Mouse (Mus musculus): ENCODE measurements around the gene Tctex1d4. TPM values are rescaled to one million over a fixed set of nuclear protein-coding genes. Genes with fewer than 3 reads are reported as not detected.

The Tctex1d4 gene
- polyA plus RNA-seq, 1 experiment from 2014 or later = not detected

DNA sequence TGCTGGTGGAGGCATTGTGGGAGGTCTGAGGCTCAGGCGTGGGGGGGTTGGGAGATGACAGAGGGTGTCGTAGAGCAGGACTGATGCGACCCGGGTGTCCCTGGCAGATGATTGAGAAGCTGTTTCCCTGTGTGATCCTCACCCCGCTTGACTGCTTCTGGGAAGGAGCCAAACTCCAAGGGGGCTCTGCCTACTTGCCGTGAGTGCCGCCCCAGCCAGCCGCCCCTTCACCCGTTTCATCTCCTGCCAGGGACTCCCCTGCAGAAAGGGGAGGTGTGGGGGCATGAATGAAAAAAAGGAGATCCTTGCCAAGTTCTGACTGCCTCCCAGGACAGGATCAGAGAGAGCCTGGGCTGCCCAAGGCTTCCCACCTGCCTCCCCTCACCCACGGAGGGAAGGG lies 21.5 kb upstream of the Tctex1d4 start:
- Histone ChIP-seq H3K27ac (no peak overlapping the region), H3K36me3 (peaks cover 30% of the 10 kb centered on the region), H3K27me3 (ENCODE audit: insufficient read depth, poor library complexity, severe bottlenecking) (no peaks in the 10 kb centered on the region), H3K4me1 (peaks cover 16% of the 10 kb centered on the region; the same call in 1 of the 2 replicates), H3K4me3 (no peak overlapping the region), H3K9me3 (no peaks in the 10 kb centered on the region)
- DNase-seq (ENCODE audit: low spot score) = no peak
- WGBS = 68% methylated on average over 10 of the region's 10 CpGs

- Histone ChIP-seq H3K9me3 (no peaks in the 10 kb centered on the region), H3K27ac (no peak overlapping the region), H3K4me3 (no peak overlapping the region), H3K27me3 (ENCODE audit: insufficient read depth, poor library complexity, severe bottlenecking) (no peaks in the 10 kb centered on the region), H3K4me1 (peaks cover 16% of the 10 kb centered on the region; the same call in 1 of the 2 replicates), H3K36me3 (peaks cover 47% of the 10 kb centered on the region)
- WGBS = 88% methylated on average over 18 of the region's 18 CpGs
- no peak for DNase-seq (ENCODE audit: low spot score)
Measured at GRCm38 (mm10) chr4:117107813-117108523, 18.6 kb upstream of the Tctex1d4 start.

DNA sequence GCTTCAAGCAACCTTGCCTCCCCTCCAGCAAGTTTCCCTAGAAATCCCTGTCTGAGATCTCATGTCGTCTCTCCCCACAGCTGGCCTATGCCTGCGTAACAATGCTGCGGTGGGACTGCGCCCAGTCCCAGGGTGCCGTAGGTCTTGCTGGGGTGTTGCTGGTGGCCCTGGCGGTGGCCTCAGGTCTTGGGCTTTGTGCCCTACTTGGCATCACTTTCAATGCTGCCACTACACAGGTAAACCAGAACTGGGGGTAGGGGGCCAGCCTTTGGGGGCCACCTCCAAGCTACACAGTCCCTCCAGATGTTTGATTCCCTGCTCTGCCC lies 18.1 kb upstream of the Tctex1d4 start:
- peaks cover 46% of the 10 kb centered on the region for H3K36me3 ChIP-seq
- no peaks in the 10 kb centered on the region for H3K9me3 ChIP-seq
- 91% methylated on average over 6 of the region's 6 CpGs for WGBS
- peaks cover 16% of the 10 kb centered on the region; the same call in 1 of the 2 replicates for H3K4me1 ChIP-seq
- no peak overlapping the region for H3K27ac ChIP-seq
- H3K4me3 ChIP-seq = no peak overlapping the region
- no peaks in the 10 kb centered on the region for H3K27me3 ChIP-seq (ENCODE audit: insufficient read depth, poor library complexity, severe bottlenecking)
- no peak for DNase-seq (ENCODE audit: low spot score)

DNA sequence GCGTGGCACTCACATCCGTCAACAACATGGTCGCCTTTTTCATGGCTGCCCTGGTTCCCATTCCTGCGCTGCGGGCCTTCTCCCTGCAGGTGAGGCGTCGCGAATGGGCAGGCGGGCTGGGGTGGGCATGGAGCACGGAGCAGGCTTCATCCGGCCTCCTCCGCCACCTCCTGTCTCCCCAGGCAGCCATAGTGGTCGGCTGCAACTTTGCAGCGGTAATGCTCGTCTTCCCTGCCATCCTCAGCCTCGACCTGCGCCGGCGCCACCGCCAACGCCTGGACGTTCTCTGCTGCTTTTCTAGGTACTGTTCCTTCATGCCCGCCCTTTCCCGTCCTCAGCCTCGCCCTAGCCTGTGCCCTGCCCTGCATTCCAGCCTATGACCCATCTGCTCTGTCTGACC lies 17.3 kb upstream of the Tctex1d4 start:
- no peak for DNase-seq (ENCODE audit: low spot score)
- H3K36me3 ChIP-seq = peaks cover 51% of the 10 kb centered on the region
- WGBS = 90% methylated on average over 25 of the region's 25 CpGs
- no peak overlapping the region for H3K4me3 ChIP-seq
- peaks cover 9% of the 10 kb centered on the region; the same call in 1 of the 2 replicates for H3K4me1 ChIP-seq
- H3K27ac ChIP-seq = no peak overlapping the region
- H3K27me3 ChIP-seq (ENCODE audit: insufficient read depth, poor library complexity, severe bottlenecking) = no peaks in the 10 kb centered on the region
- H3K9me3 ChIP-seq = no peaks in the 10 kb centered on the region

- H3K36me3 ChIP-seq = peaks cover 57% of the 10 kb centered on the region
- WGBS = 84% methylated on average over 13 of the region's 13 CpGs
Measured at GRCm38 (mm10) chr4:117110249-117110648, 16.3 kb upstream of the Tctex1d4 start.

DNA sequence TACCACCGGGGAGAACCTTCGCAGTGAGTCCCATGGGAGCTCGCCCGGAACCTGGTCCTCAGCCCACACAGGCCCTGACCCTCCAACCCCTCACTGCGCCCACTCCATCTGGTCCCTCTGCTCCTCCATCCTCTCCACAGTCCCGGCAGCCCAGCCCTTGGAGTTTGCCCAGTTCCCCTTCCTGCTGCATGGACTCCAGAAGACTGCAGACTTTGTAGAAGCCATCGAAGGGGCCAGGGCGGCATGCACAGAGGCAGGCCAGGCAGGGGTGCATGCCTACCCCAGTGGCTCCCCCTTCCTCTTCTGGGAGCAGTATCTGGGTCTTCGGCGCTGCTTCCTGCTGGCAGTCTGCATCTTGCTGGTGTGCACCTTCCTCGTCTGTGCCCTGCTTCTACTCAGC lies 15.6 kb upstream of the Tctex1d4 start:
- H3K4me3 ChIP-seq = no peak overlapping the region
- H3K27ac ChIP-seq = no peak overlapping the region
- DNase-seq (ENCODE audit: low spot score) = no peak
- peaks cover 62% of the 10 kb centered on the region for H3K36me3 ChIP-seq
- 87% methylated on average over 11 of the region's 11 CpGs for WGBS
- H3K9me3 ChIP-seq = no peaks in the 10 kb centered on the region
- no peaks in the 10 kb centered on the region; the same call in 1 of the 2 replicates for H3K4me1 ChIP-seq
- no peaks in the 10 kb centered on the region for H3K27me3 ChIP-seq (ENCODE audit: insufficient read depth, poor library complexity, severe bottlenecking)

More at GRCm38 (mm10) chr4:117110249-117110648, 16.3 kb upstream of the Tctex1d4 start:
- DNase-seq (ENCODE audit: low spot score) = no peak
- H3K4me3 ChIP-seq = no peak overlapping the region
- peaks cover 6% of the 10 kb centered on the region; the same call in 1 of the 2 replicates for H3K4me1 ChIP-seq
- H3K27ac ChIP-seq = no peak overlapping the region
- no peaks in the 10 kb centered on the region for H3K27me3 ChIP-seq (ENCODE audit: insufficient read depth, poor library complexity, severe bottlenecking)
- no peaks in the 10 kb centered on the region for H3K9me3 ChIP-seq

DNA sequence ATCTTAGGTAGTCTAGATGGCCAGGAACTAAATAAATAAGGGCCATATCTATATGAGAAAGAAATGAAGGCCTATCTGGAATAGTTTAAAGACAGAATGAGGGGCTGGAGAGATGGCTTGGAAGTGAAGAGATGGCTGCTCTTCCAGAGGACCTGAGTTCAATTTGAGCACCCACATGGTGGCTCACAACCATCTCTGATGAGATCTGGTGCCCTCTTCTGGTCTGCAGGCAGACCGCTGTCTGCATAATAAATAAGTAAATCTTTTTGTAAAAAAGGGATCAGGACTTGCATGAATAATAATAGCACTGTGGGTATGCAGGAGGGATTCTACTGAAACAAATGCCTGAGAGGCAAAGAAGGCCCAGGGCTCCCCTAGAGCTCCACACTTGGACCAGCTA lies 13.4 kb upstream of the Tctex1d4 start:
- no peak for DNase-seq (ENCODE audit: low spot score)
- H3K4me1 ChIP-seq = no peaks in the 10 kb centered on the region
- H3K9me3 ChIP-seq = no peaks in the 10 kb centered on the region
- no peak overlapping the region for H3K4me3 ChIP-seq
- H3K27me3 ChIP-seq (ENCODE audit: insufficient read depth, poor library complexity, severe bottlenecking) = no peaks in the 10 kb centered on the region
- H3K27ac ChIP-seq = no peak overlapping the region
- H3K36me3 ChIP-seq = peaks cover 55% of the 10 kb centered on the region
- WGBS = 92% methylated on average over 1 of the region's 1 CpGs

GRCm38 (mm10) chr4:117115592-117115991 lies 11.0 kb upstream of the Tctex1d4 start:
- peaks cover 35% of the 10 kb centered on the region for H3K36me3 ChIP-seq
- H3K9me3 ChIP-seq = no peaks in the 10 kb centered on the region
- no peaks in the 10 kb centered on the region for H3K27me3 ChIP-seq (ENCODE audit: insufficient read depth, poor library complexity, severe bottlenecking)
- H3K4me3 ChIP-seq = no peak overlapping the region
- H3K4me1 ChIP-seq = no peaks in the 10 kb centered on the region
- no peak for DNase-seq (ENCODE audit: low spot score)
- no peak overlapping the region for H3K27ac ChIP-seq
- WGBS = 84% methylated on average over 5 of the region's 5 CpGs

DNA sequence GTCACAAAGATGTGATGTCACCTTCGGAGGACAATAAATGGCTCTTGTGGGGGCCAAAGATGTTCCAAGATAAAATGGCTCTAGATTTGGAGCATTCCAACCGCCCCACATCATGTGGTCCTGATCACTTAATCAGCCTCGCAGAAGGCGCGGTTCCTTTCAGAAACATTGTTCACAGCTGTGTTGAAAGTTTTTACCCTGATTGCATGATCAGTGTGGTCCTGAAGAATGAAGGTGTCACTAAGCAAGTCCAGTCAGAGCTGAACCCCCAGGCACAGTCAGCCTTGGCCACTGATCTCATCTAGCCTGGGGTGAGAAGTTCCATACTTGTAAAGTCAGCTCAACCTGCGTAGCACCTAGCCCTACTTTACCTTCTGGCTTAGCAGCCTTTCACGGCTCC lies 8.7 kb upstream of the Tctex1d4 start:
- DNase-seq (ENCODE audit: low spot score) = no peak
- Histone ChIP-seq H3K4me3 (no peak overlapping the region), H3K4me1 (peaks cover 6% of the 10 kb centered on the region; the same call in 1 of the 2 replicates), H3K27me3 (ENCODE audit: insufficient read depth, poor library complexity, severe bottlenecking) (no peaks in the 10 kb centered on the region), H3K36me3 (peaks cover 22% of the 10 kb centered on the region), H3K9me3 (no peaks in the 10 kb centered on the region), H3K27ac (no peak overlapping the region)
- 85% methylated on average over 7 of the region's 7 CpGs for whole genome bisulfite sequencing

DNA sequence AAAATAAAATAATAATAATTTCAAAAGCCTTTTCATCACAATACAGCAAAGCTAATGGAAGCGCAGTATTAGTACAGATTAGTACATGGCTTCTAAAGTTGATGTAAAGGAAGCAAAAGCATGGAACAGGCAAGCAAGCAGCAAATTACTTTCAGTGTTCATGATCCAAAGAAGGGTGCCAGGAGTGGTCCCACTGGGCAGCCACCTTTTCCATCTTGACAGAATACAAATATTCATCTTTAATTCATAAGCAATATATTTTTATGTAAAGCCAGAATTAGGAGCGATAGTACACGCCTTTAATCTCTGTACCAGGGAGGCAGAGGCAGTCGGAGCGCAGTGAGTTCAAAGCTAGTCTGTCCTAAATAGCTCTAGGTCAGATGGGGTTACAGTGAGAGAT lies 7.0 kb upstream of the Tctex1d4 start:
- no peak for DNase-seq (ENCODE audit: low spot score)
- WGBS = 76% methylated on average over 5 of the region's 5 CpGs
- Histone ChIP-seq H3K9me3 (no peaks in the 10 kb centered on the region), H3K4me3 (peak overlapping the region; percentile 71), H3K4me1 (peaks cover 12% of the 10 kb centered on the region), H3K27ac (peak overlapping the region; percentile 87), H3K36me3 (peaks cover 11% of the 10 kb centered on the region; the same call in 1 of the 2 replicates), H3K27me3 (ENCODE audit: insufficient read depth, poor library complexity, severe bottlenecking) (no peaks in the 10 kb centered on the region)

GRCm38 (mm10) chr4:117120052-117120444 lies 6.5 kb upstream of the Tctex1d4 start:
- H3K9me3 ChIP-seq = no peaks in the 10 kb centered on the region
- H3K4me1 ChIP-seq = peaks cover 16% of the 10 kb centered on the region
- DNase-seq (ENCODE audit: low spot score) = no peak
- peak overlapping the region; percentile 71 for H3K4me3 ChIP-seq
- no peaks in the 10 kb centered on the region for H3K27me3 ChIP-seq (ENCODE audit: insufficient read depth, poor library complexity, severe bottlenecking)
- H3K36me3 ChIP-seq = peaks cover 7% of the 10 kb centered on the region; the same call in 1 of the 2 replicates
- 8% methylated on average over 10 of the region's 10 CpGs for WGBS
- H3K27ac ChIP-seq = peak overlapping the region; percentile 87

- peak; percentile 98 for DNase-seq (ENCODE audit: low spot score)
- WGBS = under 1% methylated on average over 69 of the region's 69 CpGs
- Histone ChIP-seq H3K36me3 (peaks cover under 1% of the 10 kb centered on the region; the same call in 1 of the 2 replicates), H3K27me3 (ENCODE audit: insufficient read depth, poor library complexity, severe bottlenecking) (no peaks in the 10 kb centered on the region), H3K27ac (peak overlapping the region; percentile 87), H3K4me3 (peak overlapping the region; percentile 71), H3K4me1 (peaks cover 23% of the 10 kb centered on the region), H3K9me3 (no peaks in the 10 kb centered on the region)
Measured at GRCm38 (mm10) chr4:117120445-117121414, 5.9 kb upstream of the Tctex1d4 start.

DNA sequence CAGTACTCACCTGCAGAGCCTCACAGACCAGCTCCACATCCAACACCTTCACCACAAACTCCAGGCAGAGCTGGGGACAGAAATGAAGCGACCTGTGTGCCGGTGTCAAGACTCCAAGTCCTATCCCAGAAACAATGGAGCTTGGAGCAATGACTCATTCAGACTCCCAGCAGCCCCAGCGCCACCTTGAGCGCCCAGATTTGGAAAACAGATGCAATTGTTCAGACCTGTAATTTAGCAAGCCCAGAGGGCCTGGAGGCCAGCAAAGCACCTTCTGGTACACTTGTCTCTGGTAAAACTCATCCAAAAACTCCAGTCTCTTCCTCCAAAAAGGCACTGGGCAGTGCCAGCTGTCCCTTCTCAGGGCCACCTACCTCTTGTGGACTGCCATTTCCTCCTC lies 4.4 kb upstream of the Tctex1d4 start:
- H3K27ac ChIP-seq = no peak overlapping the region
- H3K9me3 ChIP-seq = no peaks in the 10 kb centered on the region
- H3K27me3 ChIP-seq (ENCODE audit: insufficient read depth, poor library complexity, severe bottlenecking) = no peaks in the 10 kb centered on the region
- WGBS = 84% methylated on average over 4 of the region's 4 CpGs
- DNase-seq (ENCODE audit: low spot score) = no peak
- H3K4me3 ChIP-seq = no peak overlapping the region
- H3K4me1 ChIP-seq = peaks cover 26% of the 10 kb centered on the region
- no peaks in the 10 kb centered on the region for H3K36me3 ChIP-seq

All from heart, embryonic 10.5 days (tissue).